Mouse (Mus musculus) kidney, adult 18-20 months (tissue): ENCODE data around the gene Nfe2.
"Not testable (repeated sequence)": the region's sequence is repeated elsewhere in the genome, so short reads cannot be mapped to it uniquely, and the experiment has no call there.

Source experiments
- DNase-seq: peaks from one replicate; pipeline ENCODE4 v3.0.0; 2021

Nfe2 gene

DNA sequence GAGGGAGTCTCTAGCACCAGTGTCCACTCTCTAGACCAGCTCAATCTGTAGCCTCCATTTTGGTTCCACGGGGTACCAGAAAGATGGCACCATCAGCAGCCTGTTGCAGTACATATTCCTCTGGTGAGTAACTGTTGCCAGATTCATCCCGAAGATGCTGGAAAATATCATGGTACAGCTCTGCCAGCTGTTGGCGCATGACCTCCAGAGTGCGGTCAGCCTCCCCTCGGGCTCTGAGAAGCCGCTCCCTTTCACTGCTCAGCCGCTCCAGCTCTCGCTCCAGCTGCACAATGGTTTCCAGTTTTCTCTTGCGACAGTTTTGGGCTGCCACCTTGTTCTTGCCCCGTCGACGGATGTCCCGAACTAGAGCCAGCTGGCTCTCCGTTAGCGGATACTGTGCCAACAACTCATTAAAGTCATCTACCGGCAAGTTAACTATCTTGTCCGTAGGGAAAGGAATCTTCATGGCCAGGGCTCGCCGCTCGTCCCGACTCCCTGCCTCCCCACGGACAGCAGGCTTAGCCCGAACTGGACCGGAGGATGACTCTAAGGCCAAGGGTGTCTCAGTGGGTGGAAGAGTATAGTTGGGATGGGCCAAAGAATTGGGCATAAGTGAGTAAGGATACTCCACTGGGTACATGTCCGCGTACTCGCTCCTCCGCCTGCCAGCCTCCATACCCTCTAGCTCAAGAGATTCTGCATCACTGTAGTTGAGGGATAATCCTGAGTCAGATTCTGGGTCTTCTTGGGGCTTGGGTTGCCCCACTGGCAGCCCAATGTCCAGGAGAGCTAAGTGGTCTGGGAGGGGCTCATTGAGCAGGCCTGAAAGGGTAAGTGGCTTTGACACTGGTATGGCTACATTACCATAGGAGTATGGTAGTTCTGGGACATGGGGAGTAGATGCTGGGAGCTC lies 9.5 kb downstream of the Nfe2 start:
- DNase-seq = peak; percentile 21

DNA sequence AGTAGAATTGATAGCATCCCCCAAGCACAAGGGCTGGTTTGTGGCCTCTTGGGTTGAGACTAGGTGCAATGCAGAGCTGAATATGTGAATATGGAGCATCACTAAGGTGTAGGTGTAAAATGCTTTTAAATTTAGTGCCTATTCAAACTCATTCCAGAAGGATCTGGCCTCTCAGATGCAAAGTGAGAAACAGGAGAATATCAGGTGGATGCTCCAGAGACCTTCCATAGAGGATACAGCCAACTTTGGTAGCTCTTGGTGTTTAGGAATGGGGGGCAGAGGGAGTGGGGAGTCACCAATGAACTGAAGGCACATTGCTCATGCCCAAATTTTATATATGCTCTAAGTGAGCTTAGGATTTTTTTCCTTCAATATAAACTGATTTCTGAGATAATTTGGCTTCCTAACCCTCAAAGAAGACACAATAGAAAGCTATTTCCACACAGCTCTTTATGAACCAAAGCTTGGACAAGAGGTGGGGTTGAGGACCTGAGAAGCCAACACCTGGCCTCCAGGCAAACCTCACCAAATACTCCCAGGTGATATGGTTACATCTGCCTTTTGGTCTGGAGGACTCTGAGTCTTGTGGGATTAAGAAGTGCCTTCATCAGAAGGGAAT lies 10.3 kb downstream of the Nfe2 start:
- DNase-seq = no peak

DNA sequence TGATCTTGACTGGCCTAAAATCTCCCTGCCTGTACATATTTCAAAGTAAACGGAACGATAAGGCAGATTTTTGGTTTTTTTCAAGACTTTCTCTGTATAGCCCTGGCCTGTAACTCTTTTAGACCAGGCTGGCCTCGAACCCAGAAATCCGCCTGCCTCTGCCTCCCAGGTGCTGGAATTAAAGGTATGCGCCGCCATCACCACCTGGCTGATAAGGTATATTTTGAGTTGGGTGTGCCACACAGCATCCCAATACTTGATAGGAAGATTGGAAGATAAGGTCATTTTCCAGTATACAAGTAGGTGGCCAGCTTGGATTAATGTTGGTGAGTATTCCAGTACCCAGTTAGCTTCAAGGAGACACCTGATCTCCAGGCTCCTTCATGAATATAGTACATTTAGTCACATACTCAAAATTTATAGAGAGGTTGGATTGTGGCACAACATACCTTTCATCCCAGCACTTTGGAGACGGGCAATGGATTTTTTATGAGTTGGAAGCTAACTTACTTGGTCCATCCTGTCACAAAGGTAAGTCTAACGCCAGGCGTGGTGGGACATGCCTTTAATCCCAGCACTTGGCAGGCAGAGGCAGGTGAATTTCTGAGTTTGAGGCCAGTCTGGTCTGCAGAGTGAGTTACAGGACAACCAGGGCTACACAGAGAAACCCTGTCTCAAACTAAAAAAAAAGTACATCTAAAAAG lies 11.0 kb downstream of the Nfe2 start:
- DNase-seq = no peak

DNA sequence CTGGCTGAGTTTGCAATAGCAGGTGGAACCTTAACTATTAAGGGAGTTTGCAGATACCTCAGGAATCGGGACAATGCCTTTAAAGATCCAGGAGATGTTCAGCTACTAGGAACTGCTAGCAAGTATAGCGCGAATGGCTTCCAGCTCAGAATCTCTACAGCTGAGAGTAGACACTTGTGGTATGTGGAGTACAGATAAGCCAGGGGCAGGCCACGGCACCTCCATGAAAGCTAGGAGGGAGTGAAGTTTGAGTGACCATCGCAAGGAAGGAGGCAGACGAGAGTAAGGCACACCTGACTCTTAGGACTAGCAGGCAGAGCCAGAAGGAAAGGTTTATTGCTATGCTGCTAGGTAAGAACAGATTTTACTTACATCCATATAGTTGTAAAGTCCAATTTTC lies 12.6 kb downstream of the Nfe2 start:
- DNase-seq = no peak

DNA sequence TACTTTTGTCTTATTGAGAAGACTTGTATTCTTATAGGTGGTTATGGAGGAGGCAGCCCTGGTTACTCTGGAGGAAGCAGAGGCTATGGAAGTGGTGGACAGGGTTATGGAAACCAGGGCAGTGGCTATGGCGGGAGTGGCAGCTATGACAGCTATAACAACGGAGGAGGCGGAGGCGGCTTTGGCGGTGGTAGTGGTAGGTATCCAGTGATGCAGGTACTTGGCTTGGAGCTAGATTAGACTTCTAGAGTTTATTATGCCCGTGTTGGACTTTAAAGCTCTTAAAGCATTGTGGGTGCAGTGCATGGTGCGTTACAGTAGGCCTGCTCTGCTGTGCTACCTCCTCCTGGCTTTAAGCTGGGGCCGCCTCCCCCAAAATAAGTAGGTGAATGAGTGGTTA lies 15.3 kb downstream of the Nfe2 start:
- no peak for DNase-seq

DNA sequence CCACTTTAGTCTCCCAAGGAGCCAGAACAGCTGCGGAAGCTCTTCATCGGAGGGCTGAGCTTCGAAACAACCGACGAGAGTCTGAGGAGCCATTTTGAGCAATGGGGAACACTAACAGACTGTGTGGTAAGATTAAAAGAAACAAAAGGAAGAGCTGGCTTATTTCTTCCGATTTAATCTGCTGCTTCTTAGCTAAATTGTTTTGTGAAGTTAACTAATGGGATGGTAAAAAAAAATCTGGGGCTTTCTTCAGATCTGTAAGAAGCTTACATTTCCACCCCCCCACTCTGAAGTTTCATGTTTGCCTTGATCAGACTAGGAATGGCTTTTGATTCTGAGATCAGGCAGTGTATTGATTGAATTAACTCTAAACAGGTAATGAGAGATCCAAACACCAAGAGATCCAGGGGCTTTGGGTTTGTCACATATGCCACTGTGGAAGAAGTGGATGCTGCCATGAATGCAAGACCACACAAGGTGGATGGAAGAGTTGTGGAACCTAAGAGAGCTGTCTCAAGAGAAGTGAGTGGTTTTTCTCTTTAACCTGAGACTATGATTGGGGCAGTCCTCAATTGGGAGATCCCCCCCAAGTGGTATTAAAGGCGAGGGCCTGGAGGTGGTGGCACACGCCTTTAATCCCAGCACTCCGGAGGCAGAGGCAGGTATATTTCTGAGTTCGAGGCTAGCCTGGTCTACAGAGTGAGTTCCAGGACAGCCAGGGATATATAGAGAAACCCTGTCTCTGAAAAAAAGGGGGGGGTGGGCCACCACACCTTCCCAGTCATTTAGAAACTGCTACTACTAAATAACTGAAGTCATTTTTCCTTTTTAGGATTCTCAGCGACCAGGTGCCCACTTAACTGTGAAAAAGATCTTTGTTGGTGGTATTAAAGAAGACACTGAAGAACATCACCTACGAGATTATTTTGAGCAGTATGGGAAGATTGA lies 16.9 kb downstream of the Nfe2 start:
- not testable (repeated sequence) for DNase-seq

DNA sequence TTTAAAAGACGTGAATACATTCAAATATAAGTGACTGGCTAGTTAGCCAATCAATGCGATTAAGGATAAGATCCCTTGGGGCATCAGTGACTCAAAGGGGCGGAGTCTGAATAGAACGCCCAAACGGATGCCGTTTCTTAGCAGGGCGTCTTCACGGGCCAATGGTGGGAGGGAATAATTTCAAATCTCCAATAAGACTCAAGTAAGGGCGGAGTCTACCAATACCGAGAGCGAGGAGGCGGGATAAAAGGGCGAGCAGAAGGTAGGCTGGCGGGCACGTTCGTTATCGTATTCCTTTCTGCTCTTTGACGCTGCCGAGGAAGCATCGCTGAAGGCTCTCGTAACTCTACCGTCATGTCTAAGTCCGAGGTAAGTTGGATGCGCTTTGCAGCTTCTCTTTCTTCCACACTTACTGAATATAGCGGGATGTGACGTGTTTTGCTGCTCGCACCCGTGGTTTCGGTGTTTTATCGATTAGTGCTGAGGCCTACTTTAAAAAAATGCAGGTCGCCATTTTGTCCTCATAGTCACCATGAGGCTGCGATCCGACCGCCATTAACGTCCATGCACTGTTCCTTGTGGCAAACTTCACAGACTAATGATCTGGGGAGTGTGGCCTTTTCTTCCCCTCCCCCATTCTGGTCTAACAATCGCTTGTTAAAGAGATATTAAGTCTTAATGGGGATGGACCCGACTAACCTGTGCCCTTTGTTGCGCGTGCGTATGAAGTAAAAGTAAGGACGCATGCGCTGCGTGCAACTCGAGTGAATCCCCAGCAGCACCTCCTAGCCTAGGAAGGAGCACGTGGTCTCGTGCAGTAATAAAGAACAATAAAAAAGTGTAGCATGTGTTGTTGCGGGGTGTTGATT lies 17.8 kb downstream of the Nfe2 start, which contains the start of gene Hnrnpa1:
Gene Hnrnpa1, plus strand, starts transcription at position 273 of the 869 bp plus-strand sequence.
- peak; percentile 92 for DNase-seq

DNA sequence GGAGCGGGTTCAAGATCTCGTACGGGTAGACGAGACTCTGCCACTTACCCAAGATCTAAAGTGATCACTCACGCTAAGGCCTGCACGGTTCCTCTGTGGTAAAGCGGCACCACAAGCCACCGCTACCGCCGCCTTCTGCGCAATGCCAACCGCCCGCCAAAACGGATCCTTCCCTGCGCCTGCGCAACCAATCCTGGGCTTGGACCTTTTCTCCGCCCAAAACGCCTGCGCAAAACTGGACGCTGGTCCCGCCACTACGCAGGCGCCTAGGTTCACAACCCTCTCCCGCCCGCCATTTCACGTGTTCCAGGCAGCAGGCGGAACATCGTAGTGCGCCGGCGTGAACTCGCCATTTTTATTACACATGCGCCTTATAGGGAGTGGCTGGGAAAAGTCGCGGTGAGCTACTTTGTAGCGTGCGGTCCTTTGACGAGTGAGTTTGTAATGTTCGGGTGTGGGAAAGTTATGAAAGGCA lies 18.5 kb downstream of the Nfe2 start, which contains the start of gene Cbx5:
Gene Cbx5, minus strand, starts transcription at position 132 of the 475 bp plus-strand sequence.
- peak; percentile 98 for DNase-seq

DNA sequence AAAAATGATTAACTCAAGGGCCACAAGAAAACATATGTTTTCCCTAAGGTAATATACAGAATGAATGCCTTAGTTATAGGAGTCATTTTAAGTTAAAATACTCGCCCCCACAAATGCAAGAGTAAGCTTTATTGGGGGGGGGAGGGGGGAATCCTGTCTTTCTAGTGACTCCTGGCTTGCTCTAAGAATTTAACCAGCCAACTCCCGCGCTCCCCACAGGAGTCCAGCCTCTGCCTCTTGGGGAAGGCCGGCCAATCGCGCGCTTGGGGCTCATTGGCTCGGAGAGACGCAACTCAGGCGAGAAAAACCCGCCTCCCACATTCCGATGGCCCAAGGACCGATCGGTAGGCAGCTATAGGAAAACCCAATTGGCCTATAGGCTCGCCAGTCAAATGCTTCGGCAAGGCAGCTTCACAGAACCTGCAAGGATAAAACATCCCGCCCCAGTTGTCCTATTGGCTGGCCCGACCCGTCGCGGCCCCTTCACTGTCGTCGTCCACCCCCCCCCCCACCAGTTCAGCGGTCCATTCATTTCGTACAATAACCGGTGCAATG lies 19.0 kb downstream of the Nfe2 start:
- DNase-seq = peak; percentile 87

DNA sequence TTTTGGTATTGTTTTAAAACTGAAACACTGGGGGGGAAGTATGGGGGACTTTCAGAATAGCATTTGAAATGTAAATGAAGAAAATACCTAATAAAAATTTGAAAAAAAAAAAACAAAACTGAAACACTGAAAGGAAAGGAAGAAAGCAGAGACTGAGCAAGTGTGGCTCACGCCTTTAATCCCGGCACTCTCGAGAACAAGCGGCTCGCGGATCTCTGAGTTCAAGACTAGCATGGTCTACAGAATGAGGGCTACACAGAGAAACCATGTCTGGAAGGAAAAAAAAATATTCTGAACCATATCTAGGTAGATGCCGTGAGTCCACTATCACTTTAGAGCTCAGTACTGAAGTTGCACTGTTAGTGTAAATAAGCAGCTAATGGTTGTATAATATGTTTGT lies 20.9 kb downstream of the Nfe2 start:
- no peak for DNase-seq

DNA sequence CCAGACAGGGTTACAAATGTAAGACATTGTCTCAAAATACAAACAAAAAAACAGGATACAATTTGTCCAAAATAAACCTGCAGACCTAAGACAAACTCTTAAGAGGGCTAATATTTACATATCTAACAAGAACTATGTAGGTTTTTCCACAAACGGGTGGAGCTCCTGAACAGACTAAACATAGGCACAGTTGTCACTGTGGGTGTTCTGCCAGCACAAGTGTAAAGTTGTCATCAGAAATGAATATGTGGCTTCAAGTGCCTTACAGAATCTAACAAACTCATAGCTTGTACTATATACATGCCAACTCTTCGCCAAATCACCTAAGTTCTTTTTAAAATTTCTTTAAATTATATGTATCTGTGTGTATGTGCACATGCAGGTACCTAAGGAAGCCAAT lies 25.1 kb downstream of the Nfe2 start:
- DNase-seq = no peak

DNA sequence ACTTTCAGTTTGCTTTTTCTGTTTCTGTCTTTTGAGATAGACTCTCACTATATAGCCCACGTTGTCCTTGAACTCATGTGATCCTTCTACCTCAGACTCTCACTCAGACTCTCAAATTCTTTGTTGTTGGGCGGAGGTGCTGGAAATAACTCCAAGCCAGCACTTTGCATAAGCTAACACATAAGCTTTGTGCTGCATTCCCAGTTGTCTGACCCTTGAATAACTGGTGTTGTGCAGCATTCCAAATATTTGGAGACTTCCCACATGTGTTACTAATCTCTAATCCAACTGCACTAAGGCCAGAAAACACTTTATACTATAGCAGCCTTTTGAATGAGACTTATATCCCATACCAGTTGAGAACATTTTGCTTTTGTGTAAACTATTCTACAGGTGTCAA lies 29.3 kb downstream of the Nfe2 start:
- no peak for DNase-seq

DNA sequence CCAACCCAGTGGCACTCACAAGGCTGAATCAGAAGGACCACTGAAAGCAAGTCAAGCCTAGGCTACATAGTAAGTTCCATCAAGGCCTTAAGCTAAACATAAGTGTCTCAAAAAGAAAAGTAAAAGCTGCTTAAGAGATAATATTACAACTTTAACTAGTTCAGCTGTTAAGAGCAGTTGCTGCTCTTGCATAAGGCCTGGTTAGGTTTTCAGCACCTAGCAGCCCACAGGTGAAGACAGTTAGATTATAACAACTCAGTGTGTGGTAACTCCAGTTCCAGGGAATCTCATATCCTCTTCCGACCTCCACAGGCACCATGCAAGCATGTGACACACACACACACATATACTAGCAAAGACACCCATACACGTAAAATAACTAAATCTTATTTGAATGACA lies 30.6 kb downstream of the Nfe2 start:
- DNase-seq = no peak

DNA sequence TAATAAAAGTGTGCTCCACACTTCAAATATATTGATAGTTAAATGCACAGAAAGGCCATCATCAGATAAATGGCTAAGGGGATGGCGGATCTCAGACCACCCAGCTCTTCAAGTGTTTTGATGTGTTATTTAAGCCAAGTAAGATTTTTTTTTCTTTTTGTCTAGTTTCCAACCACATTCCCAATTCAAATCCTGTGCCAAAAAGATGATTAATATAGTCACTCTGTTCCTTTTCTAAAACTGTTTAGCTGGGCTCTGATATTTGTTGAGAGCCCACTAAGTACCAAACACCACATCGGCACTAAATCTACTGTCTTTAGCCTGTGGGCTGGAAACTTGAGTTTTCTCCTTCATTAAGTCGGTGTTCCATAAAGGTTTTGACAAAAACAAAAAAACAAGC lies 31.2 kb downstream of the Nfe2 start:
- DNase-seq = no peak

DNA sequence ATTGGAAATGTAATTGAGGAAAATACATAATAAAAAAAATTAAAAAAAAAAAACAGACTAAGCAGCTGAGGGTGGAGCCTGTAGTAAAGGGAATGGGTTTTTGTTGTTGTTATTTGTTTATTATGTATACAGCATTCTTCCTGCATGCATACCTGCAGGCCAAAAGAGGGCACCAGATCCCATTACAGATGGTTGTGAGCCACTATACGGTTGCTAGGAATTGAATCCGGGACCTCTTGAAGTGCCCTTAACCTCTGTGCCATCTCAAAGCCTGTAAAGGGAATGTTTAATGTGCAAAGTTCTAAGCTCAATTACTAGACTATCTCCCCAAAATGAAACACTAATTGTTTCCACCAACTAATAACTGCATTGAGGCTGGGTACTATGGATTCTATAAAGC lies 34.0 kb downstream of the Nfe2 start:
- DNase-seq = no peak

DNA sequence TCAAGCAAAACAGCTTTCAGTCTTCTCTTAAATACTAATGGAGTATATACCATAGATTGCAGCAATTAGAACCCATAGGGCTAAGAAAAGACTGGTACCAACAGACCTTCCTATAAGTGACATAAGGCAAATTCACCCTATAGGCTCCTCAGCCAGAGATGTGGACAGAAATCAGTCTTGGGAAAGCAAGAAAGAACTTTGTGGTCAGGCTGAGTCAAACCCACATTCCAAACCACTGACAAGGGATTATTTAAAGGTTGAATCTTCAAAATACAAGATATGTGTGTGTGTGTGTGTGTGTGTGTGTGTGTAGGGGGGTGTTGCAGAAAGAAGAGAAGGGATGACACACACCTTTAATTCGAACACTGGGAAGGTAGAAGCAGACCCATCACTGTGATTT lies 36.8 kb downstream of the Nfe2 start:
- no peak for DNase-seq

DNA sequence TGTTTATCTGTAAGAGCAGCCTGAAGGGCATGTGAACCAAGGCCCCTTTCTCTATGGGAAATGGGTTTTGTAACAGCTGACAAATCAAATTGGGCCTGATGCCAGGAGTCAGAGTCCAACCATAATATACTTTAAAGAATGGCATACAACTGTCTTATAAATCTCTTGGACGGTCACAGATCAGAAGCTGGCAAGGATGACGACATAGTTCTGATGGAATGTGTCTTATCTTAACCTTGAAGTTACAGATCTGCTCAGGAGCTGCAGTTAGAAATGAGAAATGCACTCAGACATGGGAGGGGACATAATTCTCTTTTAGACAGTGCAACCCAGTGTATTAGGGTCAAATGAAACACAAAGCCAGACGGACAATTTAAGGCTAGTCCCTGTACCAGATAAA lies 37.4 kb downstream of the Nfe2 start:
- DNase-seq = no peak

DNA sequence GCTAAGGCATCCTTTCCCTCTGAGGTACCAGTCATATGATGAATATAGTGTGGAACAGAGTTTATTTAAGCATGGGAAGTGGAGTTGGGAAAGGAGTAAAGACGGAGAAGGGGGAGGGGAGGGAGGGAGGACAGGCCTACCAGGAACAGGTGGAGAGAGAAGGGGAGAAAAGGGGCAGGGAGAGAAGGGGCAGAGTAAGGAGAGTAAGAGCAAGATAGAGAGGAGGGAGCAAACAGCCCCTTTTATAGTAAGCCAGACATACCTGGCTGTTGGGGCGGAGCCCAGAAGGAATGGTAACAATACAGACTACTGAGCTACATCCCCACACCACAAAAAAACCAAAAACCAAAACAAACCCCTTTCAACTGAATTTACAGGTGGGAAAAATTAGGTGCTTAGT lies 42.2 kb downstream of the Nfe2 start:
- no peak for DNase-seq

DNA sequence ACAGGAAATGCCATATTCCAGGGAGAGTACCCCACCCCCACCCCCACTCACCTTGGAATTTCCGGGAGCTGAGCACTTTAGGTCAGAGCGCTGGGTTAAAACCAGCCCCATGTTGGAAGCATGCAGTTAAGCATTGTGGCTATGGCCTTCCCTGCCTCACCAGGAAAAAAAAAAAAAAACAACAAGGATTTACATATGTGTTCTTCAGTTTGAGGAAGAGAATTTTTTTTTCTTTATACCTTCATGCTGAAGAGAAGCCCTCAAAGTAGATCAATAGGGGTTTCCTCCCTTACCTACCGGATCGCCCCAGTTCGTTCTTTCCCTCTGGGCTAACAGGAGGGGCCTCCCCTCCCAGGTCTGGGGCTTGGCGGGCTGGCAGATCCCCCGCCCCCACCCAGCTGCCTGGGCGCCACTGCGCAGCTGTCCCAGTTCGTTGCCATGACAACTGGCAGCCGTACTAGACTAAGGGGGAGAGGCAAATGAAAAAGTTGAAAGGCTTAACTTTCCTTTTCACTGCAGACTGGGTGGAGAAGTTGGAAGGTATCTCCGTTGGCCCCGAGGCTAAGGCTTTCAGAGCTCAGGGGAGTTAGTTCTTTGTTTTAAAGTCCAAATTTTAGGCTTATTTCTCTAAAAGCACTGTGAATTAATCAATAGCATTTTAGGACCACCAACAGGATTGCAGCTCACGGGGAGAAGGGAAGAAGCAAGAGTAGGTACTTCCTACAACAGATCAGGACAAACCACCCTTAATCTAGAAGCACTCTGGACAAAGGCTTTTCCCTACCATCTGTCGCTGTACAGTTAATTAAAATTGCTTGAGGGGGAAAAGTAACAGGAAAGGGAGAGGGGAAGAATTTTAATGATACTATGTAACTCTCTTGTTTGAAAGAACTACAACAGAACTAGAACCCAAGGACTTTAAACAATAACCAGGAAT lies 43.0 kb downstream of the Nfe2 start:
- peak; percentile 82 for DNase-seq

DNA sequence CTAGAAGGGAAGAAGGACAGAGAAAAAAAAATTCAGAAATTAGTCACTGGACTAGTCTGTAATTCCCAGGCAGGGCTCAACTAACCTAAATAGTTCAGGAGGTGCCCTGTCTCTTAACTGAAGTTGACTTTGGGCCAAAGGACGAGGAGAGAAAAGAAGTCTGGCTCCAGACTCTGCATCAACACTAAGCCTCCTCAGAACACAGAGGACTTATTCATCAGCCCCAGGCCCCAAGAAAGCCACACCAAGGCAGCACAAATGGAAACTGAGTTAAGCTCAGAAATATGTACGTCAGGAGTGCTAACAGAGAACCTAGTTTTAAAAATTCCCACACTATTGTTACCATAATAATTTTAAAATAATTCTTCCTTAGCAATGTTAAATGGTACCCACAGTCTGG lies 44.1 kb downstream of the Nfe2 start:
- DNase-seq = no peak
